Mouse (Mus musculus) small intestine, adult 2 months (tissue): Measurements from ENCODE around the gene Slc50a1.

ENCODE experiments used
- CTCF ChIP-seq: fragments of 200-500 bp; IDR thresholded peaks from 2 replicates; pipeline ENCODE4 v1.5.1; 2012; ENCODE audit warnings: low read depth, mild to moderate bottlenecking, control low read depth, inconsistent platforms, low read length, moderate library complexity, mixed read lengths; ENCODE audit not compliant: insufficient replicate concordance, insufficient read length; ENCODE audit errors: extremely low read depth
- POLR2A ChIP-seq: fragments of 200-500 bp; IDR thresholded peaks from 2 replicates; pipeline ENCODE4 v1.6.1; 2012; ENCODE audit warnings: low read depth, mild to moderate bottlenecking, control low read depth, inconsistent platforms, low read length, moderate library complexity

GRCm38 (mm10) chr3:89224796-89225195 lies 45.6 kb downstream of the Slc50a1 start:
- no peak for TF ChIP-seq CTCF
- no peak for TF ChIP-seq POLR2A
